Mouse (Mus musculus): ENCODE results near the gene Gprin1. TPM values are rescaled to one million over a fixed set of nuclear protein-coding genes. Genes with fewer than 3 reads are reported as not detected.
A peak's percentile ranks its signal among the peaks of the same experiment; 100 is the strongest.

Gprin1 gene
- total and polyA plus RNA-seq, 3 experiments: not detected

DNA sequence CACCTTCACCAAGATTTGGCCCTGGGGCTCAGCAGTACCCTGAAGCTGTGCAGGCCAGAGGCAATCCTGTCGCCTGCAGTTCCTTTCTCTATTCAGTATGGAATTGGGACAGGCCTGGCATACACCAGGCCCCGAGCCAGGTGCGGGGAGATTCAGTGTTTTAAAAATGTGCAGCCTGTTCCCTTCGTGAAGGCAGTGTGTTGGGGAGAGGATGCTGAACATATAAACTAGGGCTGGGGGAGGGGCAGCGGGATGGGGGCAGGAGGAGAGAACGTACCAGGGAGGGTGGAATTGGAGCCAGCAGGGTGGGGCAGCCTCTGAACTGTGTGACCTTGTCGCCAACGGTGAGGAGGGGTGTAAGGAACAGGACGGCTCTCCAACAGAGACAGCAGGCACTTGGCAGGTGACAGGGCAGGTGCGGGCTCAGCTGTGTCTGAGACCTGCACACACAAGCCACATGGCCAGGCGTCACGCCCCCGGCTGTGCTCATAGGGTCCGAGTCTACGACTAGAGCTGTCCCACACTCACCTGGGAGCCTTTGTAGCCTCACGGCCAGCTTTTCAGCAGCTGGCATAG, 44.4 kb upstream of the Gprin1 start:
- no peaks in the 10 kb centered on the region for H3K9me3 ChIP-seq (replicated peaks; ENCODE audit: insufficient read depth, low read length)
- TF ChIP-seq NELFE (IDR thresholded peaks at IDR 0.05; ENCODE audit: low read depth, low read length) (no peak), HCFC1 (IDR thresholded peaks at IDR 0.05; ENCODE audit: low read depth, low read length) (no peak), ZNF384 (IDR thresholded peaks at IDR 0.05; ENCODE audit: low read depth, low read length) (no peak), BHLHE40 (IDR thresholded peaks at IDR 0.05; ENCODE audit: borderline replicate concordance, low read depth, low read length) (no peak), POLR2AphosphoS5 (IDR thresholded peaks at IDR 0.05; ENCODE audit: borderline replicate concordance, low read depth, low read length) (no peak), ETS1 (IDR thresholded peaks at IDR 0.05; ENCODE audit: low read depth, low read length) (no peak), ELF1 (IDR thresholded peaks at IDR 0.05; ENCODE audit: low read depth, low read length) (no peak), USF2 (IDR thresholded peaks at IDR 0.05; ENCODE audit: borderline replicate concordance in 1 of 2, insufficient read depth in 1 of 2, low read depth in 1 of 2, low read length in 2 of 2) (no peak), MYB (IDR thresholded peaks at IDR 0.05; ENCODE audit: low read depth, low read length) (no peak), MEF2A (IDR thresholded peaks at IDR 0.05; ENCODE audit: extremely low read depth, insufficient replicate concordance, low read depth, low read length, poor library complexity, severe bottlenecking) (no peak), RAD21 (IDR thresholded peaks at IDR 0.05; ENCODE audit: low read depth, low read length) (no peak), NRF1 (IDR thresholded peaks at IDR 0.05; ENCODE audit: insufficient read depth, low read depth, low read length, poor library complexity, severe bottlenecking) (no peak)
- H3K27me3 ChIP-seq (ENCODE audit: control insufficient read depth in 1 of 2, insufficient read depth in 2 of 2, low read length in 2 of 2): no peaks in the 10 kb centered on the region

DNA sequence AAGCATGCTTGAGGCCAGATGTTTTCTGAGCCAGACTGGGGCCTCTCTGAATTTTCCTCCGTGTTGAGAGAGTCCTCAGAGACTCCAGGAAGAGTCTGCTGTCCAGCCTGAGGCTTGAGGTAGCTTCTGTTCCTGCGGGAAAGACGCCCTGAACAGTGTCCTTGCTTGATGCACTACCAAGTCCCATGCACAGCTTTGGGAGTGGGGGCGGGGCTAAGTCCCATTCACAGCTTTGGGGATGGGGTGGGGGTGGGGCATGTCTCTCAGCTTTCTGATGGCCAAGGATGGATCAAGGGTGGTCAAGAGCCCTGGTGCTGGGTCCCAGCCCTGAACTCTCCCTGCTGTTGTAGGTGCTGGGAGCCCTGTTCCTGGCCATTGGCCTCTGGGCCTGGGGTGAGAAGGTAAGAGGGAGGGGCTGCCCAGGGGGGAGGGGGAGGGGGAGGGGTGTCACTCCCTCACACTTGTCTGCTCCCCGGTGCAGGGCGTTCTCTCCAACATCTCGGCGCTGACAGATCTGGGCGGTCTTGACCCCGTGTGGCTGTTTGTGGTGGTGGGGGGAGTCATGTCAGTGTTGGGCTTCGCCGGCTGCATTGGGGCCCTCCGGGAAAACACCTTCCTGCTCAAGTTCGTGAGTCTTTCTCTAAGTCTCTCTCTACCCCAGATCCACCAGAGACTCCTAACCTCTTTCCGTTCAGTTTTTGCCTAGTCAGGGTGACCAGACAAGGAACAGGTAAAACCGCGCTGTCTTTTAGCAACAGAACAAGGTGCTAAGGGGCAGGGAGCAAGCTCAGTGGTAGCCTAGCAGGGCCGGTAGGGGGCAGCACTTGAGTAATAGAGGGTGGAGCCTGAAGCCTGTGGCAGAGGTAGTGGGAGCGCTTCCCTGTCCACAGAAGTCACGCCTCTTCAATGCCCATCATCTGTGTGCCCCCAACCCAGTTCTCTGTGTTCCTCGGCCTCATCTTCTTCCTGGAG, 42.9 kb upstream of the Gprin1 start:
- Histone ChIP-seq H3K27me3 (ENCODE audit: control insufficient read depth in 1 of 2, insufficient read depth in 2 of 2, low read length in 2 of 2) (no peaks in the 10 kb centered on the region), H3K27ac (ENCODE audit: control insufficient read depth, low read depth, low read length) (no peak overlapping the region), H3K79me2 (ENCODE audit: control insufficient read depth, insufficient read depth, low read length, poor library complexity) (no peaks in the 10 kb centered on the region; the same call in 1 of the 2 replicates), H3K9ac (ENCODE audit: control insufficient read depth, low read depth, low read length, poor library complexity, severe bottlenecking) (no peak overlapping the region), H3K4me3 (ENCODE audit: control insufficient read depth in 1 of 2, insufficient read depth in 1 of 2, low read depth in 2 of 2, low read length in 2 of 2) (no peak overlapping the region), H3K4me1 (ENCODE audit: control insufficient read depth in 1 of 2, insufficient read depth in 2 of 2, low read length in 2 of 2) (peaks cover 0 to 5% of the 10 kb centered on the region in 2 experiments; a peak in 2 of 4 replicates), H3K9me3 (replicated peaks; ENCODE audit: insufficient read depth, low read length) (no peaks in the 10 kb centered on the region), H3K36me3 (ENCODE audit: control insufficient read depth in 1 of 2, insufficient read depth in 2 of 2, low read length in 2 of 2) (no peaks in the 10 kb centered on the region; a peak in 1 of 4 replicates)
- DNase-seq (ENCODE audit: low read depth, low spot score): no peak
- peak in 2 of 3 experiments; percentile 8 to 31; a peak in 2 of 6 replicates for TF ChIP-seq CTCF (IDR thresholded peaks at IDR 0.05 in 2 of 3, conservative IDR thresholded peaks at IDR 0.05 in 1 of 3; ENCODE audit: control insufficient read depth in 1 of 3, insufficient read depth in 1 of 3, low read depth in 2 of 3, low read length in 3 of 3, poor library complexity in 1 of 3, severe bottlenecking in 1 of 3)
- no peak for TF ChIP-seq RCOR1 (IDR thresholded peaks at IDR 0.05; ENCODE audit: low read depth, low read length)

More for the DNA sequence above, 44.4 kb upstream of the Gprin1 start:
- no peak for DNase-seq (ENCODE audit: low read depth, low spot score)
- peaks cover 2 to 11% of the 10 kb centered on the region in 2 experiments for H3K4me1 ChIP-seq (ENCODE audit: control insufficient read depth in 1 of 2, insufficient read depth in 2 of 2, low read length in 2 of 2)
- H3K79me2 ChIP-seq (ENCODE audit: control insufficient read depth, insufficient read depth, low read length, poor library complexity): no peaks in the 10 kb centered on the region; the same call in 1 of the 2 replicates
- no peak overlapping the region for H3K4me3 ChIP-seq (ENCODE audit: control insufficient read depth in 1 of 2, insufficient read depth in 1 of 2, low read depth in 2 of 2, low read length in 2 of 2)
- no peaks in the 10 kb centered on the region; a peak in 1 of 4 replicates for H3K36me3 ChIP-seq (ENCODE audit: control insufficient read depth in 1 of 2, insufficient read depth in 2 of 2, low read length in 2 of 2)
- no peak overlapping the region for H3K9ac ChIP-seq (ENCODE audit: control insufficient read depth, low read depth, low read length, poor library complexity, severe bottlenecking)
- H3K27ac ChIP-seq (ENCODE audit: control insufficient read depth, low read depth, low read length): no peak overlapping the region
